ENCODE assay signal across 12 mouse cellular contexts in genomic region chr19:50327804-50328203, GRCm38 (mm10).
DNase-seq lines count a peak whose midpoint lies in the region; ATAC-seq lines count a peak whose summit lies in the region.
"Had no signal": no experiment of that assay in that cellular context is flagged by ENCODE, and none has a peak within 500 bp of the region (broad histone marks: within the 10 kb centered on the region; RNA-seq: fewer than 3 reads in every experiment).

No protein-coding gene starts in this region.

- peak; percentile 85 for ATAC-seq in frontal cortex, adult (ENCODE audit: low TSS enrichment)
- ATAC-seq: midbrain, embryonic 13.5 days had no signal

- DNase-seq in frontal cortex, postnatal 10 days (ENCODE audit: low spot score in 2 of 2), result no peak
- peak; percentile 31 for DNase-seq in layer of hippocampus, adult 11-12 months (ENCODE audit: low spot score)
- DNase-seq in layer of hippocampus, postnatal 10 days (ENCODE audit: low spot score in 2 of 2), result no peak
- DNase-seq in cerebellum, adult 9-11 months, result peak; percentile 8
- peak; percentile 6 to 14 for DNase-seq in layer of hippocampus, postnatal 36 days
- no peak for DNase-seq in embryo, embryonic 10 days (ENCODE audit: low spot score)
- DNase-seq in thymus, postnatal 36 days, result no peak
- DNase-seq: heart, postnatal 4 days; lung, postnatal 36 days; thymus, postnatal 14 days had no signal

Comparison
In these comparisons a context has a peak if more than half of its experiments do, and no peak if none do; other contexts are left out.
1. DNase-seq: peak in layer of hippocampus, adult 11-12 months (single experiment), cerebellum, adult 9-11 months (single experiment) and layer of hippocampus, postnatal 36 days (2 of 2); none in frontal cortex, postnatal 10 days (0 of 2), layer of hippocampus, postnatal 10 days (0 of 2), embryo, embryonic 10 days (single experiment) and thymus, postnatal 36 days (0 of 2).